Mouse (Mus musculus) E14TG2a.4 (cell line): ENCODE results near the gene Rnf187.

Experiments
- CTCF ChIP-seq: conservative IDR thresholded peaks from 2 replicates; pipeline ENCODE4 v1.5.1; 2014; ENCODE audit warnings: low read length
- POU5F1 ChIP-seq: IDR thresholded peaks from 2 replicates; pipeline ENCODE4 v1.6.1; 2014; ENCODE audit warnings: low read length, borderline replicate concordance

- TF ChIP-seq CTCF = no peak
- TF ChIP-seq POU5F1 = no peak
Measured at GRCm38 (mm10) chr11:58955868-58956257, 17.1 kb upstream of the Rnf187 start.
